Mouse (Mus musculus) urinary bladder, postnatal 14 days (tissue): ENCODE measurements around the gene Pik3c2g.
A peak's percentile ranks its signal among the peaks of the same experiment; 100 is the strongest.

Experiments
- DNase-seq: peaks from one replicate; pipeline ENCODE4 v3.0.0; 2021; ENCODE audit warnings: low spot score

Pik3c2g gene

GRCm38 (mm10) chr6:139841272-139841671 is 254.3 kb downstream of the Pik3c2g start:
- no peak for DNase-seq

DNA sequence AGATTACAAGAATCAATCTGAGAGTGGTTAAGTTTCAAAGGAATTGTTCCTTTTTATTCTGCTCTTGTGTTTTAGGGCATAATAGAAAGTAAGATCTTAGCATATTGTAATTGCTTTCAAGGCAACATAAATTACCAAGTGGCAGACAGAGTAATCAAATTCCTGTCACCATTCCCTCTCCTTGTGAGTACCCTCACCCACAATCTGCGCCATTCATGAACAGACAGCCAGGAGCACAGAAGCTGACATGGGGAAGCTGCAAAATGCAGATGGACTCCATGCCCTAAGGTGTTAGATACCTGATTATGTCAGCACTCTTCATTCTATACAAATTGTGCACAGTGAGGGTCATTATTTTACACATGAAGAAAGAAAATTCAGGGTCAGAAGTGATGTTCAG is 255.6 kb downstream of the Pik3c2g start:
- DNase-seq: no peak

DNA sequence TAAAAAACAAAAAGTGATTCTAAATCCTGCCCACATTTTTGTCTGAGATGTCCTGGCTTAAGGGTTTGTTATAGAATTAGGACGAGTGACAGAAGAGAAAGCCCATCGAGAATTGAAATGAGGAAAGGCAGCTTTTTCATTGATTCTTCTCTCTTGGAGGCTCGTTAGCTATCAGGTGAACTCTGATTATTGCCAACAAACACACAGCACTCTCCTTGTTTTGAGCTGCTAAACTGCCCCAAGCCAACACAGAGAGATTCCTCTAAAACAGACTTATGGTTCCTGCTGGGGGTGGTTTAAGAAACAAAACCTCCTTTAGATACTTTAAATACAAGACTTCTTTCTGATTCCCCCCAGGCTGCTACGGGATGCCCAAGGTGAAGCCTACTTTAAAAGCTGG is 256.5 kb downstream of the Pik3c2g start:
- DNase-seq: no peak

DNA sequence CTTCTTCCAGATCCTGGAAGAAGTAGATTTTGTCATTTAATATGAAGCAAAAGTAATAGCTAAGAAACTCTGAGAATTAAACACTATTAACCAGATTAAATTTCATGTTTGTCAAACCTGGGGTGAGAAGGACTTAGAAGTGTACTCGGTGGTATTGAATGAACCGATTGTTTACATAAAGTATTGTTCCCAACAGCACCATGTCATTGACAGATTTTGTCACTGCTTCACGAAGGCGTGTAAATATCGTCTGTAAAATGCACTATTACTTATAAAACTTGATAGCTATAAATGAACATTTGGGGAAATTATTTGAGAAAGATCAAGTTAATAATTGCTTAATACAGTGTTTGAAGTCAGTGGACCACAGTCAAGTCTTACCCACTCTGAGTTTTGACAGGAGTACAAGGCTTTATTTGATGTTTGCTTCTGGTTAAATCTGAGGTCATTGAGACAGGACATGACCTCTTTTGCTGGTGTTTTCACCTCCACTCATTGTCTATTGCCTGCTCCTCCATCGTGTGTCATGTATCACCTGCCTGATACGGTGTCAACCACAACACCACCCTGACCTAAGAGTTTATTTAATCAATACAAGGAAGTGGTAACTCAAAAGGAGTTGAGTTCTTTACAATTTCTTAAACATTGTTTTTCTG is 260.0 kb downstream of the Pik3c2g start:
- no peak for DNase-seq

DNA sequence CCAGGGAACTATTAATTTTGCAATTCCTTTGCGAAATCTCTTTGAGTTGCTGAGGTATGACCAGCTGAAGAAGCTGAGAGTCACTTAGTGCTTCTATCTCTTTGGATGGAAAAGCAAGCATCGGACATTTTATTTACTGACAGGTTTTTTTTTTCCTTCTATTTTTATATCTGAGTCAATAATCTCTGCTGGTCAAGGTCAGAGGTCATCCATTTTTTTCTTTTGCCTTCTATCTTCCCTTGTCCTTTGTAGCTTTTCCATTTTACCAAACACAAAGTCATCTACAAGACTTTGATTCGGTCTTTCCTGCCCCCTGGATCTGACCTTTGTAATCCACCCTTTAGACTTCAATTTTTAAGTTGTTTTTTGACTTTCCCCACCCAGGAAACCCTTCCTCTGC is 262.9 kb downstream of the Pik3c2g start:
- DNase-seq: no peak

DNA sequence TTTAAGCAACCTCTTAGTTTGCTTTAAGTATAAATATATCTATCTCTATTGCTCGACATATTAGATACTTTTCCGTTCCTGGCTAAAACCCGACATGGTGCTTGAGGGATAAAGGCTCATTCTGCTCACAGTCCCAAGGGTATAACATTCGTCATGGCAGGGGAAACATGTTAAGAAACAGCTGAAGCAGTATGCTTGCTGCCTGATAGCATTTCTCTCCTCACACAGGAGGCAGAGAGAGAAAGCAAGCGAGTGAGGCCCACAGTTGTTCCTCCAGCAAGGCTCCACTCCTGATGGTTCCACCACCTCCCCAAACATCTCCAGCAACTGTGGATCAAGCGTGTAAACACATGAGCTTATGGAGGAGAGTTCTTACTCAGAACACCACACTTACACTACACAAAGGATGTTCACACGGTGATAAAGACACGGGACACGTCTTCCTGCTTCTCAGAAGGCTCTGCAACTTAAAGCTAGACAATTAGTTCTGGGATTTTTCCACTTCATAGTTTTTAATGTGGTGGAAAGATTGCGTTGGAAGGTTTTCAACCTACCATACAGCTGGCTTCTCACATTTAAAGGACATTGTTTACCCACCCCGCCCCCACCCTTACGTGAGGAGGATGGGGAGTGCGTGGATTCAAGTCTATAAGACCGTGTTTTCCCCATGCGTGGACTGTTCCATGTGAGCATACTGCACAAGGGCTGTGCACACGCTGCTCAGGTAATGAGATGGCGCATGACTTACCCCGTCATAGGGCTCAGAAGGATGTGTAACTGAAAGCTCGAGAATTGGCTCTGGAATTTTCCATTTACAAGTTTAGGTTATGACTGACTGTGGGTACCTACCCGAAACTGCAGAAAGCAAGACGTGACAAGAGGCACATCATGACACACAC is 264.9 kb downstream of the Pik3c2g start:
- no peak for DNase-seq

- DNase-seq: no peak
Measured at GRCm38 (mm10) chr6:139852836-139853235, 265.8 kb downstream of the Pik3c2g start.

GRCm38 (mm10) chr6:139860141-139860540 is 273.1 kb downstream of the Pik3c2g start:
- no peak for DNase-seq

GRCm38 (mm10) chr6:139861534-139861933 is 274.5 kb downstream of the Pik3c2g start:
- DNase-seq: no peak

- DNase-seq: no peak
Measured at GRCm38 (mm10) chr6:139865059-139865673, 278.1 kb downstream of the Pik3c2g start.

DNA sequence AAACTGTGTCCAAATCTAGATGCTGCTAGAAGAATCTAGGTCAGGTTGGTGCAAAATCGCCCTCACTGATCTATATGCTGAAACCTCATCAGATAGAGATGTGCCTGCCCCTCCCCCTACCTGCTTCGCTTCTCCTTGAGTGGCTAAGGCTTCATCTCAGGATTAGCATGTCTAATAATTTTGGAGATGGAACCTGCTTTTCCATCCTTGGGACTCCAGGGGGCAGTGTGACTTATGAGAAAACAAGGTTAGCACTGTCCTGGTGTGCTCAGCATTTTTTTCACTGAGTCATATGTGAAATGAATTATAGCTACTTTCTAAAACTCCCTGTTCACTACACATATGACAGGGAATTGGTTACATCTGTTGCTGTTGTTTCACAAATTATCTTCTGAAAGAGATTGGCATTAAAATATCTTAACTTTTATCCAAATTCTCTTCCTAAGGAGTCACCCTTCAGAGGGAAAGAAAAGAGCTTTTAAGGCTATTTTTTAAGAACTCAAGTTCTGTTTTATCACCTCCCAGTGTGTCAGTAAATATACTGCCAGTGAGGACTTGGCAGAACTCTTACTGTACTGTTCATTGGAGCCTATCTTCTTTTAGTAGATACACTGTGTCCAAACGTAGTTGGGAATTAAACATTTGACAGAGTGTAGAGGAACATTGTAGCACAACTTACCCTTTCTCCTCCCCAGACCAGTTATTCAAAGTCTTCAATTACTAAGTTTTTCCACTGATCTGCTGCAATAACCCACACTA is 287.6 kb downstream of the Pik3c2g start:
- peak; percentile 45 for DNase-seq

DNA sequence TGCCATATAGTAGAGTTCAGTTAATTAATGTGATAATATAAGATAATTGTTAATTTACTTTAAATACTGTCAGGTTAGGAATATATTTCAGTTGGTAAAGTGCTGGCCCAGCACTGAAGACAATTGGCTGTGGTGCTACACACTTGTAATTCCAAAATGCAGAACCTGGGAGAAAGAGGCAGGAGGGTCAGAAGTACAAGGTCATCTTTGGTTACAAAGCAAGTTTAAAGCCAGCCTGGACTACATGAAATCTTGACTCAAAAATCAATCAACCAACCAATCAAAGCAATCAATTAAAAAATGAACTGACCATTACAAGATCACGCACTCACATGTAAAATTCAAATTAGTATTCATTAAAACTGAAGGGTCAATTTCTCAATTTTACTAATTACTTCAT is 289.7 kb downstream of the Pik3c2g start:
- DNase-seq: no peak

- DNase-seq: no peak
Measured at GRCm38 (mm10) chr6:139877476-139878361, 290.7 kb downstream of the Pik3c2g start.

GRCm38 (mm10) chr6:139878362-139878696 is 291.3 kb downstream of the Pik3c2g start:
- DNase-seq: peak; percentile 5

DNA sequence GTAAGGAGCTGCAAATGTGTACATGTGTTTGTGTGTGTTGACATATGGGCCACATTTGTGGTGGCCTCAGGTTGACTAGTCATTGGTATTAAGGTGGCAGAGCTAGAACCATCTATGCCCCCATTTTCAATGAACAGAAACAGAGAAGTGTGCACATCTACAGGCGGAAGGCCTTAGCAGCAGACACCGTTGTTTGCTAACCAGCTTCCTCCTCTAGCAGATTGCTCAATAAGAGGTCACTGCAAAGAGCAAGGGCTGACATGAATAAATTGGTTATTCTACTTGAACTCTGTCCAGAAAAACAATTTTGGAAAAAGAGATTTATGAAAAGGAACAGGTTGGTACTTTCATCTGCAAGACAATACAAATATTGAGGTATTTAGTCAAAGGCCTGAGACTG is 295.1 kb downstream of the Pik3c2g start:
- DNase-seq: no peak

- DNase-seq: no peak
Measured at GRCm38 (mm10) chr6:139887175-139887574, 300.2 kb downstream of the Pik3c2g start.

DNA sequence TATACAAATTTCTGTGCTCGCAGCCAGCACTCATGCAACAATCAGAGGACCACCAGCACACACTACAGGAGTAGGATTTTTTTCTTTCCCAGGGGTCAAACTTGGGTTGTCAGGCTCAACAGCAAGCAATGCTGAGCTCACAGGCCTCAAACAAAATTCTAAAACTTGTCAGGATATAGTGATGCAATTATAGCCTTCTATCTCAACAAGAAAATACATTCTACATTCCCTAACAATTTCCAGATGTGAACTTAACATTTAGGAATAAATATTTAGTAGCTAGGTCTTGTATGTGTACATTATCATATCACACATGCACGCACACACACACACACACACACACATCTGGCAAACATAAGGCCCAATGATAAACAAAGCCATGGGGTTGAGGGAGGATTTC is 308.6 kb downstream of the Pik3c2g start:
- no peak for DNase-seq

DNA sequence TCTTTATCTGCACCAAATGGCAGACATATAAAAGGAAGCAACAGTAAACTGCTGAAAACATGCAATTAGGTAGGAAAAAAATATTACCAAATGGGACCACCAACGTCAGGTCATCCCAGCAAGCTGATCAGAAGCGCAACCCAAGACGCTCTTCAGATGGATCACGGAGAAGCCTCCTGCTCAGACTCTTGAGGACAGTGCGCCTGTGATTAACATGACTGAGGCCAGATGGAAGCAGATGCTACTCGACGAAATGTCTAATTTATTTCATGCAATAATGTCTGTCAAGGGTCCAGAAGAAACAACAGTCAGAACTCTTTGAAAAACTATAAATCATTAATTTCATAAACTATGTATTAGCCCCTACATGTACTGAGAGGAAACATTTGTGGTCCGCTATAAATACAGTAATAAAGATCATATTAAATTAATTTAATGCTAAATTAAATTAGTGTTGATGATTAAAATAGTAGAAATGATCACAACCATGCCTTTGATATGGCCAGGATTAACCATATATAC is 312.7 kb downstream of the Pik3c2g start:
- no peak for DNase-seq

DNA sequence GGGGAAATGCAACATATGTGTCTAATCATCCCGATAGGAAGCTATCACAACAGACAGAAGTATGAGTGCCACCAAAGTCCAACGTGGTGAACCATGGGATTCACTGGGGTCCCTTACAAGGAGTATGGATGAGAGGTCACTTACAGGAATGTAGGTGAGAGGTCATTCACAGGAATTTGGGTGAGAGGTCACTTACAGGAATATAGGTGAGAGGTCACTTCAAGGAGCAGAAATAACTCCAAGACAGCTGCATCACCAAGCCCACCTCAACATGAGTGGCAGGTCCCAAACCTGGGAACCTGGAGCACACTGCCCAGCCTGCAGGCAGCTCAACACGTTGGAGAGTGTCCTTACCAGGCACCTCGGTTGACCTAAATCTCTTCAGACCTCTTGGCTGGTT is 314.8 kb downstream of the Pik3c2g start:
- DNase-seq: no peak

DNA sequence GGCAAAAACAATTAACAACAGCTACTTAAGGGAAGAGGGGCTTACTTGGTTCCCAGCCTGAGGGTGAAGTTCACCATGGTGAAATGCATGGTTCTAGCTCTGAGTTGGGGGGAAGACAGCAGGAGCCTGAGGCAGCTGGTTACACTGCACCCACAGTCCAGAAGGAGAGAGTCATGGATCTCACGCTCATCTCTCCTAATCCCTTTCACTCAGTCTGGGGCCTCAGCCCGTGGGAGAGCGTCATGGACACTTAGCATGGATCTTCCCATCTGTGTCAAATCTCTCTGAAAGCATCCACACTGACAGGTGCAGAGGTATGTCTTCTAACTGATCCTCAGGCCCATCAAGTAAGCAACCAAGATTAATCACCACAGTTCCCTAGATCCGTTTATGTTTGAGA is 320.1 kb downstream of the Pik3c2g start:
- DNase-seq: no peak

GRCm38 (mm10) chr6:139908997-139909669 is 322.1 kb downstream of the Pik3c2g start:
- peak; percentile 12 for DNase-seq
